Mouse (Mus musculus): ENCODE measurements around the gene Ppard.

GRCm38 (mm10) chr17:28331241-28332112 is 99.0 kb downstream of the Ppard start:
- no peak for TF ChIP-seq CTCF (conservative IDR thresholded peaks at IDR 0.05; ENCODE audit: insufficient read depth, insufficient read length, low read depth, low read length)
- no peak for TF ChIP-seq POLR2A (IDR thresholded peaks at IDR 0.05; ENCODE audit: low read depth, low read length)

All from kidney, adult 2 months (tissue).